Mouse (Mus musculus): ENCODE measurements around the gene Mob3c.

DNA sequence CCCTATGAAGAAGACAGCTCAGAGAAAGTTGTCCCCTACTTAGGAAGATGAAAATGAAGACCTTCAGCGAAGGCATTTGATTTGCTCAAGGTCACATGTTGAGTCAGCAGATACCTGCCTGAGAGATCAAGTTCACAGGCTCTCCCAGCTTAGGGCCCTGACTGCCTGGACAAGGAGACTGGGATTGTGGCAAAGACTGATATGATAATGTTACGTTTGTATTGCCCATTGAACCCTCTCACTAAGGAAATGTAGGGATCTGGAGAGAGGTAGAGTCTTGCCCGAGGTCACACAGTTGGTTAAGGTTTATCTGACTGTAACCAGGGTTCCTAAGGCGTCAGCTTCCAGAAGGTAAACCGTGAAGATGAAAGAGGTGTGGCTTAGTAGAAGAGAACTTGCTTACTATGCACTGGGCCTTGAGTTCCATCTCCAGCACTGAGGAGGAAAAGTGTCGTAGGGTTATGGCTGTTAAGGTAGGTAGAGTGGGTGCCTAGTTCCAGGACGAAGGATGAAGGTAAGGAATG is 42.3 kb upstream of the Mob3c start:
- no peak for TF ChIP-seq GATA1 (IDR thresholded peaks at IDR 0.05; ENCODE audit: borderline replicate concordance, low read length)
- no peak for TF ChIP-seq FLI1 (IDR thresholded peaks at IDR 0.05; ENCODE audit: low read length)

Data from megakaryocyte, embryonic 14.5 days (primary cell).